Comparison of ENCODE assay signal across 11 mouse cellular contexts in genomic region chr9:21017177-21017575, GRCm38 (mm10). TPM values are rescaled to one million over a fixed set of nuclear protein-coding genes. Genes with fewer than 3 reads are reported as not detected.
DNase-seq lines count a peak whose midpoint lies in the region; ATAC-seq and TF ChIP-seq lines count a peak whose summit lies in the region.
"Had no signal": no experiment of that assay in that cellular context is flagged by ENCODE, and none has a peak within 500 bp of the region (broad histone marks: within the 10 kb centered on the region; RNA-seq: fewer than 3 reads in every experiment).

No protein-coding gene starts in this region.

- H3K4me1 ChIP-seq in kidney, embryonic 14.5 days (ENCODE audit: control insufficient read depth, insufficient read depth, low read length), result peaks cover 14% of the 10 kb centered on the region; the same call in 1 of the 2 replicates
- peaks cover 40% of the 10 kb centered on the region for H3K4me1 ChIP-seq in bone marrow macrophage, adult 2 months (ENCODE audit: control insufficient read depth, insufficient read depth, low read length)
- H3K4me1 ChIP-seq in liver, embryonic 12.5 days, result peaks cover 45% of the 10 kb centered on the region

- H3K9me3 ChIP-seq in kidney, embryonic 14.5 days (ENCODE audit: control insufficient read depth, low read length), result no peaks in the 10 kb centered on the region
- H3K9me3 ChIP-seq in liver, embryonic 12.5 days (replicated peaks), result no peaks in the 10 kb centered on the region
- H3K9me3 ChIP-seq: midbrain, embryonic 13.5 days had no signal

- TF ChIP-seq POLR2A in bone marrow macrophage, adult 2 months (IDR thresholded peaks at IDR 0.05; ENCODE audit: borderline replicate concordance, low read depth, low read length), result no peak

- H3K27ac ChIP-seq in kidney, embryonic 14.5 days (ENCODE audit: low read depth, low read length), result no peak overlapping the region
- H3K27ac ChIP-seq in bone marrow macrophage, adult 2 months (ENCODE audit: insufficient read depth, low read depth, low read length), result peak overlapping the region; percentile 88
- no peak overlapping the region for H3K27ac ChIP-seq in liver, embryonic 12.5 days
- H3K27ac ChIP-seq: layer of hippocampus, adult 2 months; midbrain, embryonic 13.5 days had no signal

- WGBS in kidney, embryonic 14.5 days, result 35% methylated on average over 4 of the region's 4 CpGs
- 22% methylated on average over 4 of the region's 4 CpGs for WGBS in liver, embryonic 12.5 days (ENCODE audit: insufficient replicate concordance)

- intact Hi-C loops in left cerebral cortex, postnatal 10 days (cut with DNase I), result no loop called here

- H3K4me2 ChIP-seq in kidney, embryonic 14.5 days (replicated peaks; ENCODE audit: low read depth, low read length), result peak overlapping the region; percentile 19
- peak overlapping the region; percentile 75 for H3K4me2 ChIP-seq in liver, embryonic 12.5 days
- H3K4me2 ChIP-seq: midbrain, embryonic 13.5 days had no signal

- ATAC-seq in kidney, embryonic 14.5 days (ENCODE audit: low FRiP score, low TSS enrichment), result no peak
- no peak for ATAC-seq in liver, embryonic 12.5 days
- ATAC-seq: midbrain, embryonic 13.5 days had no signal

- H3K36me3 ChIP-seq in kidney, embryonic 14.5 days (ENCODE audit: control insufficient read depth, insufficient read depth, low read length), result no peaks in the 10 kb centered on the region
- H3K36me3 ChIP-seq in liver, embryonic 12.5 days, result peaks cover 10% of the 10 kb centered on the region; the same call in 1 of the 2 replicates
- H3K36me3 ChIP-seq: midbrain, embryonic 13.5 days had no signal

- no peak for DNase-seq in kidney, adult 18-20 months
- DNase-seq in B cell, adult 2 months, result peak; percentile 20 to 29
- DNase-seq in urinary bladder, postnatal 4 days (ENCODE audit: low spot score in 2 of 2), result no peak
- DNase-seq in right cerebral cortex, postnatal 36 days (ENCODE audit: low spot score in 2 of 2), result no peak
- DNase-seq in left cerebral cortex, postnatal 10 days (ENCODE audit: extremely low spot score in 1 of 2, low spot score in 2 of 2), result no peak

- H3K4me3 ChIP-seq in kidney, embryonic 14.5 days (ENCODE audit: low read length), result peak overlapping the region; percentile 42; the same call in 1 of the 2 replicates
- H3K4me3 ChIP-seq in bone marrow macrophage, adult 2 months (ENCODE audit: insufficient read depth, low read length), result peak overlapping the region; percentile 87
- H3K4me3 ChIP-seq in liver, embryonic 12.5 days, result peak overlapping the region; percentile 51
- H3K4me3 ChIP-seq: midbrain, embryonic 13.5 days had no signal

- peaks cover 31% of the 10 kb centered on the region for H3K27me3 ChIP-seq in kidney, embryonic 14.5 days (ENCODE audit: control insufficient read depth, insufficient read depth, low read length)
- H3K27me3 ChIP-seq in liver, embryonic 12.5 days (replicated peaks), result peaks cover 51% of the 10 kb centered on the region

- TF ChIP-seq CTCF in bone marrow macrophage, adult 2 months (IDR thresholded peaks at IDR 0.05; ENCODE audit: low read depth, low read length), result no peak

- H3K9ac ChIP-seq in kidney, embryonic 14.5 days (ENCODE audit: low read depth, low read length), result no peak overlapping the region; the same call in 1 of the 2 replicates
- H3K9ac ChIP-seq in liver, embryonic 12.5 days, result peak overlapping the region; percentile 23; the same call in 1 of the 2 replicates
- H3K9ac ChIP-seq: midbrain, embryonic 13.5 days had no signal

RNA-seq across cellular contexts. Expression of gene Icam1, which starts 1.4 kb away (rescaled TPM):
- polyA plus RNA-seq in kidney, embryonic 14.5 days (2014; fragmentation: Nextera tagmentation; extraction: Ambion mirVana), result 7.1 and 10.3 TPM in 2 replicates
- 67.4 and 79.0 TPM in 2 replicates for polyA plus RNA-seq in bone marrow macrophage, adult 2 months (2012; ENCODE audit: insufficient read depth, insufficient read length, missing spikeins)
- 9.9 TPM in 2 replicates for polyA plus RNA-seq in liver, embryonic 12.5 days (2016; fragmentation: Nextera tagmentation; extraction: Ambion mirVana)
- total RNA-seq in left cerebral cortex, postnatal 10 days (2021), result 1 to 10 TPM; 3.1 to 3.3 TPM

RNA-seq across cellular contexts. Expression of gene Icam4, which starts 12.0 kb away (rescaled TPM):
- 0.45 and 0.49 TPM in 2 replicates for polyA plus RNA-seq in kidney, embryonic 14.5 days (2014; fragmentation: Nextera tagmentation; extraction: Ambion mirVana)
- not detected in 2 replicates for polyA plus RNA-seq in bone marrow macrophage, adult 2 months (2012; ENCODE audit: insufficient read depth, insufficient read length, missing spikeins)
- polyA plus RNA-seq in liver, embryonic 12.5 days (2016; fragmentation: Nextera tagmentation; extraction: Ambion mirVana), result 231 and 238 TPM in 2 replicates
- total RNA-seq in left cerebral cortex, postnatal 10 days (2021), result under 1 TPM in 1 of 2 experiments, not detected in 1; 0.63 TPM

RNA-seq across cellular contexts. Expression of gene Mrpl4, which starts 14.6 kb away (rescaled TPM):
- 145 and 146 TPM in 2 replicates for polyA plus RNA-seq in kidney, embryonic 14.5 days (2014; fragmentation: Nextera tagmentation; extraction: Ambion mirVana)
- 52.7 and 61.3 TPM in 2 replicates for polyA plus RNA-seq in bone marrow macrophage, adult 2 months (2012; ENCODE audit: insufficient read depth, insufficient read length, missing spikeins)
- polyA plus RNA-seq in liver, embryonic 12.5 days (2016; fragmentation: Nextera tagmentation; extraction: Ambion mirVana), result 89.3 and 91.4 TPM in 2 replicates
- total RNA-seq in left cerebral cortex, postnatal 10 days (2021), result 10 to 100 TPM; 53.3 to 56.0 TPM

RNA-seq across cellular contexts. Expression of gene Icam5, which starts 14.7 kb away (rescaled TPM):
- polyA plus RNA-seq in kidney, embryonic 14.5 days (2014; fragmentation: Nextera tagmentation; extraction: Ambion mirVana), result 0.20 TPM in 1 of 2 replicates, not detected in the other
- polyA plus RNA-seq in bone marrow macrophage, adult 2 months (2012; ENCODE audit: insufficient read depth, insufficient read length, missing spikeins), result 0.31 TPM in 1 of 2 replicates, not detected in the other
- 0.42 and 0.45 TPM in 2 replicates for polyA plus RNA-seq in liver, embryonic 12.5 days (2016; fragmentation: Nextera tagmentation; extraction: Ambion mirVana)
- total RNA-seq in left cerebral cortex, postnatal 10 days (2021), result 100 to 1,000 TPM; 204 to 220 TPM
- total RNA-seq: gastrocnemius, adult 18-20 months had no signal

RNA-seq across cellular contexts. Expression of gene S1pr2, which starts 40.6 kb away (rescaled TPM):
- polyA plus RNA-seq in kidney, embryonic 14.5 days (2014; fragmentation: Nextera tagmentation; extraction: Ambion mirVana), result 26.7 and 36.1 TPM in 2 replicates
- 46.5 and 48.2 TPM in 2 replicates for polyA plus RNA-seq in bone marrow macrophage, adult 2 months (2012; ENCODE audit: insufficient read depth, insufficient read length, missing spikeins)
- 6.6 and 6.7 TPM in 2 replicates for polyA plus RNA-seq in liver, embryonic 12.5 days (2016; fragmentation: Nextera tagmentation; extraction: Ambion mirVana)
- total RNA-seq in left cerebral cortex, postnatal 10 days (2021), result 1 to 10 TPM; 1.5 to 1.6 TPM

Comparison
In these comparisons a context has a peak if more than half of its experiments do, and no peak if none do; other contexts are left out.
1. DNase-seq: peak in B cell, adult 2 months (2 of 2); none in kidney, adult 18-20 months (single experiment), urinary bladder, postnatal 4 days (0 of 2), right cerebral cortex, postnatal 36 days (0 of 2) and left cerebral cortex, postnatal 10 days (0 of 2).
2. RNA of gene Icam4, which starts 12.0 kb away (polyA plus RNA-seq): 231 to 238 TPM in liver, embryonic 12.5 days; 0.45 to 0.49 TPM in kidney, embryonic 14.5 days and not detected in bone marrow macrophage, adult 2 months; every median in the first group is over 100 times any median in the second.
3. Peak in every context shown above with its lines, with median percentiles within 50 percentile points of each other: H3K4me3 ChIP-seq.